Mouse (Mus musculus): ENCODE data around the gene Ipo5.

DNA sequence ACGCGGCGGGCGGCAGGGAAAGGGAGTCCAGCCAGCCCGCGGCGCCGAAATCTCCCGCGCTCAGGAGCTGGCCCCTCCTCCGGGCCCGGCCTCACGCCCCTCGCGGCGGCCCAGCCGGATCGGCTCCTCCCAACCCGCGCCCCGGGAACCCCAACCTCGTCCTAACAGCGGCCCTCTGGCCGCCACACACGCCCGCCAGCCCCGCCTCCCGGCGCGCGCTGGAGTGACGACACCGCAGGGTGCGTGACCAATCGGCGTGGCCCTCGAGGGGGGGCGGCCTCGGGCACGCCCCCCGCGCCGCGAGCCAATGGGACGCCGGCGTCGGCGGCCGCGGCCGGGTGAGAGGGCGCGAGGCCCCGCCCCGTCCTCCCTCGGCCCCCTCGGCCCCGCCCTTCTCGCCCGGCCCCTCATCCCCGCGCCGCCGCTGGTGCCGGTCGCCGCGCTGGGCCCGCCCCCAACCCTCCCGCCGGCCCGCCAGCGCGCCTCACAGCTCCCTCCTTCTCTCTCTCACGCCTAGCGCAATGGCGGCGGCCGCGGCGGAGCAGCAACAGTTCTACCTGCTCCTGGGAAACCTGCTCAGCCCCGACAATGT lies at the start of gene Ipo5:
- no peak for TF ChIP-seq CHD1 (IDR thresholded peaks at IDR 0.05; ENCODE audit: low read depth, low read length)
- no peak for TF ChIP-seq RAD21 (IDR thresholded peaks at IDR 0.05; ENCODE audit: low read depth, low read length)
- TF ChIP-seq SIN3A (IDR thresholded peaks at IDR 0.05; ENCODE audit: low read length) = no peak
- no peak for TF ChIP-seq IRF4 (IDR thresholded peaks at IDR 0.05; ENCODE audit: low read depth, low read length)
- no peak for TF ChIP-seq ETS1 (conservative IDR thresholded peaks at IDR 0.05; ENCODE audit: low read depth, low read length)
- TF ChIP-seq TCF12 (IDR thresholded peaks at IDR 0.05; ENCODE audit: low read depth, low read length) = 0 out of 2 replicates have a peak, but pooled peaks have one; percentile 4
- no peak for TF ChIP-seq CTCF (conservative IDR thresholded peaks at IDR 0.05 in 1 of 2, IDR thresholded peaks at IDR 0.05 in 1 of 2; ENCODE audit: low read depth in 2 of 2, low read length in 2 of 2)
- TF ChIP-seq HCFC1 (IDR thresholded peaks at IDR 0.05; ENCODE audit: low read depth, low read length) = no peak; the same call in 1 of the 2 replicates
- no peak for TF ChIP-seq BHLHE40 (IDR thresholded peaks at IDR 0.05; ENCODE audit: low read depth, low read length)
- TF ChIP-seq USF2 (conservative IDR thresholded peaks at IDR 0.05; ENCODE audit: low read depth, low read length) = no peak
- TF ChIP-seq POLR2A (IDR thresholded peaks at IDR 0.05; ENCODE audit: low read depth, low read length) = peak; percentile 77
